Mouse (Mus musculus) left cerebral cortex, adult 2 months (tissue): ENCODE measurements around the gene Teddm1a. TPM values are rescaled to one million over a fixed set of nuclear protein-coding genes. Genes with fewer than 3 reads are reported as not detected.

Source experiments
- DNase-seq, 2 experiments: peaks; one replicate each; pipeline ENCODE4 v3.0.0; 2021 to 2022; ENCODE audit warnings: low spot score in 2 of 2, mixed read lengths in 1 of 2; ENCODE audit errors: extremely low spot score in 1 of 2
- H3K27ac ChIP-seq: fragments of 200-600 bp; 2 replicates; pipeline ENCODE4 v1.8.1; 2022
- H3K4me3 ChIP-seq: fragments of 200-600 bp; 2 replicates; pipeline ENCODE4 v1.8.1; 2022
- CTCF ChIP-seq: fragments of 200-600 bp; IDR thresholded peaks from 2 replicates; pipeline ENCODE4 v1.8.1; 2022; ENCODE audit warnings: antibody characterized with exemption, mild to moderate bottlenecking, moderate library complexity
- intact Hi-C: fragments of 180-260 bp; cut with DNase I; formaldehyde crosslinking; loops from one replicate; pipeline ENCODE4 v1.15.1; 2025
- total RNA-seq, 2 experiments: library from RNA; stranded (reverse); gene quantifications; 2 replicates each; pipeline ENCODE4 v1.2.3; 2021

Teddm1a gene
- total RNA-seq, 2 experiments from 2014 or later = not detected

GRCm38 (mm10) chr1:153908741-153909140, 17.2 kb downstream of the Teddm1a start:
- no peak for DNase-seq
- intact Hi-C loops = no loop called here
- Histone ChIP-seq H3K27ac (no peak overlapping the region), H3K4me3 (no peak overlapping the region)
- no peak for TF ChIP-seq CTCF

GRCm38 (mm10) chr1:153909213-153909962, 17.8 kb downstream of the Teddm1a start:
- TF ChIP-seq CTCF = no peak
- no peak overlapping the region for H3K4me3 ChIP-seq
- intact Hi-C loops = no loop called here
- DNase-seq = no peak
- H3K27ac ChIP-seq = peak overlapping the region; percentile 57; the same call in 1 of the 2 replicates

- intact Hi-C loops = no loop called here
Measured at GRCm38 (mm10) chr1:153909963-153910291, 18.4 kb downstream of the Teddm1a start.

GRCm38 (mm10) chr1:153910423-153910822, 18.9 kb downstream of the Teddm1a start:
- Histone ChIP-seq H3K27ac (peak overlapping the region; percentile 57; the same call in 1 of the 2 replicates), H3K4me3 (no peak overlapping the region)
- DNase-seq = no peak
- TF ChIP-seq CTCF = no peak
- intact Hi-C loops = no loop called here

More at GRCm38 (mm10) chr1:153909963-153910291, 18.4 kb downstream of the Teddm1a start:
- DNase-seq = no peak
- Histone ChIP-seq H3K4me3 (no peak overlapping the region), H3K27ac (peak overlapping the region; percentile 57)
- no peak for TF ChIP-seq CTCF

- DNase-seq = no peak
- no peak for TF ChIP-seq CTCF
- Histone ChIP-seq H3K4me3 (no peak overlapping the region), H3K27ac (no peak overlapping the region)
- intact Hi-C loops = no loop called here
Measured at GRCm38 (mm10) chr1:153911276-153911795, 19.8 kb downstream of the Teddm1a start.

- TF ChIP-seq CTCF = no peak
- H3K27ac ChIP-seq = no peak overlapping the region; the same call in 1 of the 2 replicates
- no peak overlapping the region for H3K4me3 ChIP-seq
- intact Hi-C loops = no loop called here
- no peak for DNase-seq
Measured at GRCm38 (mm10) chr1:153913869-153914268, 22.3 kb downstream of the Teddm1a start.

- Histone ChIP-seq H3K27ac (no peak overlapping the region), H3K4me3 (no peak overlapping the region)
- no peak for TF ChIP-seq CTCF
- intact Hi-C loops = no loop called here
- DNase-seq = no peak
Measured at GRCm38 (mm10) chr1:153918521-153919206, 27.1 kb downstream of the Teddm1a start.

GRCm38 (mm10) chr1:153921642-153922041, 30.1 kb downstream of the Teddm1a start:
- TF ChIP-seq CTCF = no peak
- DNase-seq = no peak
- intact Hi-C loops = no loop called here
- no peak overlapping the region for H3K27ac ChIP-seq
- H3K4me3 ChIP-seq = no peak overlapping the region

- Histone ChIP-seq H3K4me3 (no peak overlapping the region), H3K27ac (no peak overlapping the region)
- intact Hi-C loops = no loop called here
- TF ChIP-seq CTCF = no peak
- no peak for DNase-seq
Measured at GRCm38 (mm10) chr1:153922571-153923021, 31.1 kb downstream of the Teddm1a start.

GRCm38 (mm10) chr1:153924395-153925385, 33.1 kb downstream of the Teddm1a start:
- H3K4me3 ChIP-seq = no peak overlapping the region
- no peak for TF ChIP-seq CTCF
- intact Hi-C loops = no loop called here
- H3K27ac ChIP-seq = no peak overlapping the region
- no peak for DNase-seq

GRCm38 (mm10) chr1:153930431-153930830, 38.9 kb downstream of the Teddm1a start:
- no peak for TF ChIP-seq CTCF
- intact Hi-C loops = no loop called here
- no peak for DNase-seq
- H3K27ac ChIP-seq = no peak overlapping the region
- no peak overlapping the region for H3K4me3 ChIP-seq

GRCm38 (mm10) chr1:153933772-153934171, 42.2 kb downstream of the Teddm1a start:
- Histone ChIP-seq H3K4me3 (no peak overlapping the region), H3K27ac (no peak overlapping the region)
- intact Hi-C loops = no loop called here
- TF ChIP-seq CTCF = no peak
- DNase-seq = no peak
